Mouse (Mus musculus): ENCODE measurements at regions not wholly inside any gene's neighbourhood (a gene's known extent, or its start where the extent isn't known, plus 50 kb on each side); places are given as distances from the start of the nearest gene placed in this dataset.
"Not testable (repeated sequence)": the region's sequence is repeated elsewhere in the genome, so short reads cannot be mapped to it uniquely, and the experiment has no call there.

DNA sequence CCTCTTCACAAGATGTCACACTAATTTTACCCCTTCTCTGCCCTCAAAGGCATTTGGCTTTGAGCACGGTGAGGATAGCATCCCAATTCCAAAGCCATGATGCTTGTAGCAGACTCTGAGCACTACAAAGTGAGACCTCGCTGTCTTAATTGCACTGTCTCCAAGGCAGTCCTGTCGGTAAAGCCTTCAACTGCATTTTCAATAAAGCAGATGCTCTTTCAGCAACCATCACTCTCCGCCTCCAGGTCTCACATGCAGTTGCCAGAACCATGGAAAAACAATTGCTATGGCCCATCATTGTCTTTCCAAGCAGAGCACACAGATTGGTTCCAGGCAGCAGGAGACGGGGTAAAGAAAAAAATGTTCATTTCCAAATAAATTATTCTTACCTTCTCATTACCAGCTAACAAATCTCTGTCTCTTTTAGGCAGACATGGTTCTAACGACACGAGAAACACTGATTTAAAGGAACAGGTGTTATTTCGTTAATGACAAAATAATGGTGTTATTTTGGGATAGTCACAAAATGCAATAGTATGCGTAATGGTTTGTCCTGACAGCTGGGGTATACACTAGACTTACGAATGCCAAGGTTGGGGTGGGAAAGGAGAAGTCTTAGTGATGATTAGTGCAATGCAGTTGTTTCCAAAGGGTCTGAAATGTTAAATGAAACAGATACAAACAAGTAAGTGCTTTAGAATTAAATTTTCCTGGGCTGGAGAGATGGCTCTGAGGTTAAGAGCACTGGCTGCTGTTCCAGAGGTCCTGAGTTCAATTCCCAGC lies 175.2 kb downstream of the Enc1 start:
- no peak for DNase-seq

DNA sequence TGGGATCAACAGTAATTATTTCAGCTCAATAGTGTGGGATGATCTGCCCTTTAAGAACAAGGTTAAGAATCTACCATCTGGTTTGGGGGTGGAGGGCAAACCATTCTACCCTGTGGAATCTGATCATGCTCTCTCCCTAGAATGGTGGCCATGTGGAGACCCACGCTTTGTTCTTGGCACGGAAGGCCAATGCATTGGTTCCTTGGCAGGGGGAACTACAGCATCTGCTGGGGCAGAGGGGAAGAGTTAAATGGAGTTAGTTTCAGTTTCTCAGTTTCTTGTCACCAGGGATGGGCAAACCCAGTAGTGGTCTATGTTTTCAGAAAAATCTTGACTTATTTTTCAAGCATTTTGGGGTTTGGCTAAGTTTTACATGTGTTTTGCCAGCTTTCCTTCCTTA lies 174.5 kb downstream of the Enc1 start:
- no peak for DNase-seq

DNA sequence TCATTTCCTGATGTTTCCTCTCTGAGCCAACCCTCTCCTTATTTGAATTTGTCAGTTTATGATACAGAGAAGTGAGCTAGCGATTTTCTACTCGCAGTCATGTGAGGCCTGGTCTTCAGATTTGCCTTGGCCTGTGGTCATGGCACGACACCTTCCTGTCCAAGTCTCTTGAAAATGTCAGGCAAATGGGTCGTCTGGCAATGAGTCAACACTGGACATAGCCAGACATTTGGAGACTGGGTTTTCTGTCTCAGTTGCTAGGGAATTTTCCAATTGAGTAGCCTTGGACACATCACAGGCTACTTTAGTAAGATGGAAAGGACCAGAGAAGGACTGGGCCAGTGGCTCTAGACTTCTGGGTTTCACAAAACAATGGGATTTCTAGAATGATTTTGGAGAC lies 171.2 kb downstream of the Enc1 start:
- DNase-seq, result no peak

DNA sequence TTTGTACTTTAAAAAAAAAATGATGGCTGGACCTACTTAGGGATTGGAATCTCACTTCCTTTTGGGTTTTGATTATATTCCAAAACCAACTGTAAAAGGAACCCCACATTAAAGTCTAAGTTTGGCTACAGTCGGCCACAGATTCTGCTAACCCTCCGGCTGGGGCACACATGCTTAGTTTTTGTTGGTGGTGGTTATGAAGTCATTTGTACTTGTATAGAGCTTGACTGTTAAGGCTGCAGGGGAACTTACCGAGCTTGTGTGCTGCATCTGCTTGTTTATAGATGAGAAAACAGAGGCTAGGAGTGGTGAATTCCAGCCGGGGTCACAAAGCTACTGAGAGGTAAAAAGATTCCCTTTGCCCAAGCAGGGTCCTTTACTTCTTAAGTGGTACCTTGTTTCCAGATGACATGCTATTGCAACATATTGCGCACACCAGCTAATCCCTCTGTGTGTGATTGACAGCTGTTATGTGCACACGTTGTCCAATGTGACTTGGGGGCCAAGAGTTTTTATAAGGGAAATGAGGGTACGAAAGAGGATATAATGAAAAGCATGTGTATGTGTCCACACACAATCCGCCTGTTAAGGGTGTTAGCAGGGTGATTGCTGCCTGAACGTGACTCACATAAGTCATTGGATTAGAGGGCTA lies 169.8 kb downstream of the Enc1 start:
- DNase-seq, result no peak

DNA sequence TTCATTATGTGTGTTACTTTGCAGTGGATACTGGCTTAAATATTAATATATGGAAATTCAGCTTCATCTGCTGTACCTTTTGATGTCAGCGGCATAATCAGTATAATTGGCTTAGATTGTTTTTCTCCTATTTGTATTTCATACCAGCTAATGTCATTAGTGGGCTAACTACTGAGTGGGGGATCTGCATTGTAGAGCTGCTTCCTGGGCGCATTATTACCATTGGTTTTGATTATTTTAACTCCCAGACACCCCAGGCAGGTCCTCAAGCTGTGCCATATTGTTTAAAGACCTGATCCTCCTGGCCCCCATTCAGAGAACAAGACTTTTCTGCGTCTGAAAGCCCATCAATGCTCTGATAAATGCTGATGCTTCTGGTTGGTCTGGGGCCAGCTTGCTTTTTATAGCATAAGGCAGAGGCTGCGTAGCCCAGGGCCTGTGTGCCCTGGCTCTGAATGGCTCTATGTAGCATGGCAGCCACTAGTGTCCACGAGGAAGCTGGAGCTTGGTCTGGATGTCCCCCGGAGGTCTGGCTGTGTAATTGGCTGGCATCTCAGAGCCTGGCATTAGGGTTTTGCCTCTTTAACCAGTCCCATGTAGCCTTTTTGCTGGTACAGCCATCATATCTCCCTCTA lies 169.1 kb downstream of the Enc1 start:
- DNase-seq, result no peak

DNA sequence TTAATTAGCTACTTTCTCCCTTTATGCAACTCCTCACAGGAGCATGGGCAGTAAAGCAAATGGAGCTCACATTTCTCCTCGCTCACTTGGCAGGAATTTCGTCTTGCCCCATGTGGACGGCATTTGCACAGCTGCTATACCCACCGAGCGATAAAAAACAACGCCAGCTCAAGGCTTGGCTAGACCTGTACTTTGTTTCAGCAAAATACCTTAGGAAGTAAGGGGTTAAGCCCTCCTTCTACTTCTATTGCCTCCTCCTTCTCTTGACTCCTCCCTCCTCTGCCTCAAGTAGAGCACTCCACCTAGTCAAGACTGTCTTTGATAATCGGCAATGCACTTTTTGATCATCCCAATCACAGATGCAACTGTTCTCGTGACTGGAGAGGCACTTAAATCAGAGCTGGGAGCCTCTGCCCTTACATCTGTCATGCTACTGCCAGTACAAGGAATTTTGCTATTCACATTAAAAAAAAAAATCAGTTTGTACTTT lies 168.4 kb downstream of the Enc1 start:
- no peak for DNase-seq

DNA sequence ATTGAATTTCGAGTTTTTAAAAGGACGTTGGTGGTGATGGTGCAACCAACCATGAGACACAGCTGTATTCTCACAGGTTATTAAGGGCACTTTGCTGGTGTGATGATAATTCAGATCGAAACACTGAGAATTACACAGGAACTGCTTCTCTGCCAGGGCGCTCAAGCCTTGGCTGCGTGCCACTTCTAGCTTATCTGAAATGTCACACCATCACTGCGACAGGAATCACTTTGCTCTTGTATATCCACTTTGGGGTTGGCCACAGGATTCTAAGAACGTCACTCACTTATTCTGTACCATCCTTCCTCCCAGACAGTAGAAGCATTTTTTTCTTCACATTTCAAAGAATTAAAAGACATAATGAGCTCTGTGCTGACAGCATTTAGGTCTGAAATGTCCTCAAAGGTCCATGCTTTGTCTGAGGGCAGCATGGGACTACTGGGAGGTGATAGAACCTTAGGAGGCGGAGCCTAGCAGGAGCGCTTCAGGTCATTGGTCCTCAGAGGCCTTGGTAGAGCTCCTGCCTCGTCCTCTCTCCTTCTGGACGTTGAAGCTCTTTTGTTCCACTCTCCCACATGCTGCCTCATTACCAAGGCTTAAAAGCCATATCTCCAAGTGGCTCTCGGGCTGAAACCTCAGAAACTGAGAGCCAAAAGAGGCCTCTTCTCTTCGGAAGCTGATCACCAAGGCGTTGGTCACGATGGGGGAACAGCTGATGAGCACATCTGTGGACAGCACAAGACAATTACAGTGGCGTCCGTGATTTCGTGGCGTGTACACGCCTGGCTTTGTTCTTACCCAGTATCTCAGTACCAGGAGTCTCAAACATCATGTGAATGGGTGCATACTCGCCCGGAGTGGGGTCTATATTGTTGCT lies 167.7 kb downstream of the Enc1 start:
- DNase-seq, result peak; percentile 8

DNA sequence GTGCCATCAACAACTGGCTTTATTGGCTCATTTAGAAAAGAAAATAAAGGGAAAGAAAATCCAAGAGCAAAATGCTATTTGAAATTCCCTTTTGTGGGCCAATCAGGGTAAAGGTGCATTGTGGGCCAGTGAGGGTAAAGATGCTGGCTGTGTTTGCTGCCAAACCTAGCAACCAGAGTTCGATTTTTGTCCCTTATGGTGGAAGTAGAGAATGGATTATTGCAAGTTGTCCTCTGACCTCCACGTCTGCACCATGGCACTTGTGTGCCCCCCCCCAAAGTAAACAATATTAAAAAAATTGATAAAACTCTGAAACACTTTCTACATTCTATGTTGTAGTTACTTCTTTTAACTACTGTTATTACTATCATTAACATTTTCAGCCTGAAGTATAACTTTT lies 166.9 kb downstream of the Enc1 start:
- DNase-seq, result no peak

DNA sequence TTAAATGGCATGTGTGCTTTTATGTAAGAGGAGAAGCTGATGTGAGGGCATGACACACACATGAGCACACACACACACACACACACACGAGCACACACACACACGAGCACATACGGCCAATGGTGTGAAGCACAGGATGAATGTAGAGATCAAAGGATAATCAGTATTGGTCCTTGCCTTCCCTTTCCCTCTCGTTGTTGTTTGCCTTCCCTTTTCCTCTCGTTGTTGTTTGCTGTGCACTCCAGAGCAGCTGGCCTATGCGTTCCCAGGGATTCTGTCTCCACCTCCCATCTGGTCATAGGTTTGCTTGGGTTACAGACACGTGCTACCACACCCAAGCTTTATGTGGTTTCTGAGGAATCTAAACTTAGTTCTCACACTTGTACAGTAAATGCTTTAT lies 165.8 kb downstream of the Enc1 start:
- no peak for DNase-seq

DNA sequence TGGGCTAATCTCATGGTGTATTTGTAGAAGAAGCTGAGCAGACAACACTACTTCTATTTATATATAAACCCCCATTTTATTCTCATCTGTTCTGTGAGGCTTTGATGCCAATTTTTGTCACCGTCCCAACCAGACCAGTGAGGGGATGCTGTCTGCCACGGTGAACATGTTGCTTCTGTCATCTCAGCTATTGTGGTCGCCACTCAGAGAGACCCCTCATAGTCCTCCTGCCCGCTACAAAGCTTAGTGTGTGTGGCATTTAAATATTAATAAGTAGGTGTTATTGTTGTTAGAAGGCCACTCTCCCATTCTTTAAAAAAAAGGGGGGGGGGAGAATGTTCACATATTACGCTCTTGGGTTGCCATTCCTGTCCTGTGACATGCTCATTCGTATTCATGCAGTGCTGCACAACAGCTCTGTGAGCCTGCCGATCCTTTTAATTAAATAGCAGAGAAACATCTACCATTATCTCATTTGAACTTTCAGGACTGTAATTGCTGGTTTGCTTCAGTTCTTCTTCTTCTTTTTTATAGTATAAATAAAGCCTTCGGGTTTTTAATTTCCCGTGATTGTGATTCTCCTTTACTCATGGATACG lies 161.4 kb downstream of the Enc1 start:
- no peak for DNase-seq

DNA sequence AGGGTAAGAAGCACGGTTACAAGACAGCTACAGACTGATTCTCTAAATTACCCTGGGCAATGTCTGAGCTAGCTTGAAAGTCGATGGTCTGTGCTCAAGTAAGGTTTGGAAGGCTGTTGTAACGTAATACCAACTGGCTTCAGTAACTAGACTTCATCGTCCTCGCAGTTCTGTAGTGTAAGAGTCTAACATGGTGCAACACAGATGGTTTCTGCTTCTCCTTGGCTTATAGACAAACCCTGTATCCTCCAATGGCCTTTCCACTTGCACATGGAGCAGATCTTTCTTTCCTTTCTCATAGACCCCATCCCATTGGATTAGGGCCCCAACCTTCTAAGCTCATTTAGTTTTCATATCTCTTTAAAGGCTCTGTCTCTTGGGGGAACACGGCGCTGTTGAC lies 160.7 kb downstream of the Enc1 start:
- no peak for DNase-seq

DNA sequence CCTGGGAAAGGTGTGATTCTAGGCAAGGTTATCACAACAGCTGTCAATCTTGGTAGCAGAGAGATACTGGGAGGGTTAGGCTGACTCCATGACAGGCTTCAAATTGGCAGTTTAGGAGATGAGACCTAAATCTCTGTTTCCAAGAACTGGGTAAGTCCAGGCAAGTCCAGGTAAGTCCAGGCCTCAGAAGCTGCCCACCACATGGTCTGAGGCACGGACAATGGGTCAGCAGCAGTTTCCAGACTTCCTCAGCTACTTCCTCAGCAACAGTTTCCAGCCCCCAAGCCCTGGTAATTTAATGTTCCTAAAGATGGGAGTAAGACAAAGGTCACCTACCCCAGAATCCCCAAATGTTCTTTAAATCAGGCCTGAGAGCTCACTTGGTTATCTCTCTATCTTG lies 157.1 kb downstream of the Enc1 start:
- no peak for DNase-seq

DNA sequence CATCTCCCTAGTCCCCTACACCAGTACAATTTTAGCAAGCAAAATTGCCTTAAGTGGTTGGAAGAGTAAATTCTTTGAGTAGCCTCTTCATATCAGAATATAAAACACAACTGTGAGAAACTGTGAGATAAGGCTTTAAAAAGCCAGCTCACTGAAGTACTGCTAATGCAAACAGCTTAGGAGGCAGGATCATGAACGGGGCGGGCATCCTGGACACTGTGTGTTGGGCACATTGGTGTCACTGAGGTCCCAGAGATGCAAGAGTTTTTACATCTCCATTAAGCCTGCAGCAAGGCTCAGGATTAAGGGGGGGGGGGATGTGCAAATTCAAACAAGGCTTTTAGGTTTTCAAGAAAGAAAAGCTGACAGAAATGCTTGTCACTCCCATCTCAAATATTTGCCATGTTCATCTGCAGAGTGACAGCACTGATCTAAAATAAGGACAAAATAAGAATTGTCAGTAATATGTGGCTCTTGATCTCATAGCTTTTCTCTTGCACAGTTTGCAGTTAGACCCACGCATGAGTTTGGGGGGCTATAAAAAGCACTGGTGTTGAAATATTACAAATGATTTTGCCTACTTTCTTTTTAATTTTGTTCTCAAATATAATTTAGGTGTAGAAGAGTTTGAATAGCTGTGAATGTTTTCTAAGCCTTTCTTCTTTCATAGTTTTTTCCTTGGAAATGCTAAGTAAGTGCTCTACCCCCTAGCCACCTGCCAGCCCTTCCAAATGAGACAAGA lies 156.2 kb downstream of the Enc1 start:
- DNase-seq, result no peak

DNA sequence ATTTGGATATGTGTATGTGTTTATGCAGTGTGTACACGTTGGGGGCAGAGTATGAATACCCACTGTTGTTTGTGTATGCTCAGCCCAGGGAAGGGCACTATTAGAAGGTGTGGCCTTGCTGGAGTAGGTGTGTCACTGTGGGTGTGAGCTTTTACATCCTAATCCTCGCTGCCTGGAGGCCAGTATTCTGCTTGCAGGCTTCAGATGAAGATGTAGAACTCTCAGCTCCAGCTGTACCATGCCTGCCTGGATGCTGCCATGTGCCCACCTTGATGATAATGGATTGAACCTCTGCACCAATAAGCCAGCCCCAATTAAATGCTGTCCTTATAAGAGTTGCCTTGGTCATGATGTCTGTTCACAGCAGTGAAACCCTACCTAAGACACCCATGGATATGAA lies 155.4 kb downstream of the Enc1 start:
- not testable (repeated sequence) for DNase-seq

DNA sequence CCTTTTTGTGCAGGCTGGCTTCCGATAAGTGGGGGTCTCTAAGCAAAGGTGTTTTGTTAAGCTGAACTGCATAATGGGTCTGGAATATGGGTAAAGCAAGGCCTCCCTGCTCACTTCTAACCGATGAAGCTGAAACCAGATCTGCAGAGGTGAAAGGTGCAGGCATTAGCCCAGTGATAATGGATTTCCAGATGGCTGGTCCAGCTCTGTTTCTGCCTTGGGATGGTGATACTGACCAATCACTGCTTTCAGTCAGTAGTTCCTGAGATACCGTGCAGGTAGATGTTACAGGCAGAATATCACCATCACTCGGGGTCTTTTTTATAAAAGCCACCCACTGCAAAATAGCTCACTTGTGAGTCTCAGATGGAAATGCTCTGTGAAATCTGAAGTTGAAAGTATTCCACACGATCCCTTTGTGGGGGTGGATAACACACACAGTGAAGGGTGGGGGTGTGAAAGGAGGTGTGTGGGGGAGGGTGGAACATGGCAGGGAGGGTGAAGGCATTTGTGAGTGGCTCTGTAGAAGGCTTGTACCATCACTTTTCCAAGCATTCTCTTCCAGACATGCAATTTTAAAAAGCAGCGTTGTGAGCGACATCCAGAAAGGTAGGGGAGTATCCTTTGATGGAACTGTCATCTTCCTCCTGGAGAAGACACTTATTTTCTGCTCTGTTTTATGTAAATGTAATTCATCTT lies 154.0 kb downstream of the Enc1 start:
- DNase-seq, result no peak

DNA sequence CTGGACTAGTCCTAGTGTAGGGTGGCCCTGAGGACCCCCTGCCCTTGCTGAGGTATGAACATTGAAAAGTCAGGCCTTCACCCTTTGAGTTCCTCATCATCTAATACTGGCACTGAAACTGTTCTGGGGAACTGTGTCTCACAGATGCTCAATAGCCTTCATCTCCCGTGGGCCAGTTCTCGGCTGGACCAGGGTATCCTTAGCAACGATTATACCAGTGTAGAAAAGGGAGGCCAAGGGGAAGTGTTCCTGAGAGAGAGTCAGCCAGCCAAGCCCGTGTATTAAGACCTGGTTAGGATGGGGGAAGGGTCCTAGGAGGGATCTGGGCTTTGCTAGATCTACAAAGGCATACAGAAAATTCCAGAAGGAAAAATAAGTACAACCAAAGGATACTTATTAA lies 153.2 kb downstream of the Enc1 start:
- no peak for DNase-seq

DNA sequence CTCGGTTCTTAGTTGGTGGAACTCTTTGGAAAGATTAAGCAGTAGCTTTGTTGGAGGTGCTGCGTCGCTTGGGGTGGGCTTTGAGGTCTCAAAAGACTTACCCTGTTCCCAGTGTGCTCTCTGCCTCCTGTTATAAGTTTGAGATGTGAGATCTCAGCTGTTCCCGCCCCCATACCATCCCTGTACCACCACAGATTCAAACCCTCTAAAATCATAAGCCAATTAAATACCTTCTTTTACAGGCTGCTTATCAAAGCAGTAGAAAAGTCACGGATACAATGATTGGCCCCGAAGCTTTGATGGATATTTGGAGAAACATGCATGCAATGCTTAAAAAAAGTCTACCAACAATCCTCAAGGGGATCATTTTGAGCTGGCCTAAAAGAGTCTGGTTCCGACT lies 152.6 kb downstream of the Enc1 start:
- no peak for DNase-seq

DNA sequence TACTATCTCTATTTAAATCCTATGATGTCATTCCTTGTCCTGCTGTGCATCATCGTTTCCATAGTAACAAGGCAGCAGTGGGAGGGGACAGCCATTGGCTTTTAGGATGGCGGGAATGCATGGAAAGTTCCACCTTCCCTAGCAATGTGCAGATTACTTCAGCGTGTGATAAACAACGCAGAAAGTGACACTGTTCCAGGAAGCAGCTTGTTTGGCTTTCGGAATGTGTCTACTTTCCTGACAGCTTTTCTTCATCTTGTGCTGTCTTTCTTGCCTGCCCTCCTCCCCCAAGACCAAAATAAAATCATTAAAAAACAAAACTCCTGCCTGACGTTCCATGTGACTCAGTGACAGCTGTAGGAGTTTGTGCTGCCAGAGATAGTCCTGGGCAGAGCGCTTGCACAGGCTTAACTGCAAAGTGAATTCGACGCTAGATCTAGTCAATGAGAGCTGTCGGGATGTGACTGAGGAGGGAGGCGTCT lies 149.6 kb downstream of the Enc1 start:
- peak; percentile 34 for DNase-seq

DNA sequence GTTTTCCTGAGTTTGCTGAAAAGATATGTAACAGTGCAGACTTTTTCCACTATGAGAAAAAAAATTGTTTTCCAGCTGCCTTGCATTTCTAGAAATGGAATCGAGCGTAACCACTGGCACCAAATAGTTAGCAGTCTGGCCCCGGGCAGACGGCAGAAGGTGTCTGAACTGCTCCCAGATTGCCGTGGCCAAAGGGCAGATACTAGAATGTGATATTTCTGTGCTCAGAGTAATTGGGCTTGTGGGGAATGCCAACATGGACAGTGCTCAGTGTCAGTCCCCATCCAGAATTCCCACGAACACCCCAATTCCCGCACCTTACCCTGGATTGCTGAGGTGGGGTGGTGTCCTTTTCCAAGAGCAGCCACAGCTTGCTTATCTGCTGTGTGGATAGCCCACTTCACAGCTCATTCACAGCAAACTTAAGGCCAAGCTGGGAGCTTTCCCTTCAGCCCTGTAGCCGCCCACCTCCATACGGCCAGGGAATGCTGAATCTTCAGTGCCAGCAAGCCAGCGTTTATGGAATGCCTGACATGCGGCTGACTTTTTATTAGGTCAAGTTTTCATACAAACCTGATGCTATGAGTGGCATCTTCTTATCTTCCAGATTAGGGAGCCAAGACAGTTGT lies 148.1 kb downstream of the Enc1 start:
- no peak for DNase-seq

DNA sequence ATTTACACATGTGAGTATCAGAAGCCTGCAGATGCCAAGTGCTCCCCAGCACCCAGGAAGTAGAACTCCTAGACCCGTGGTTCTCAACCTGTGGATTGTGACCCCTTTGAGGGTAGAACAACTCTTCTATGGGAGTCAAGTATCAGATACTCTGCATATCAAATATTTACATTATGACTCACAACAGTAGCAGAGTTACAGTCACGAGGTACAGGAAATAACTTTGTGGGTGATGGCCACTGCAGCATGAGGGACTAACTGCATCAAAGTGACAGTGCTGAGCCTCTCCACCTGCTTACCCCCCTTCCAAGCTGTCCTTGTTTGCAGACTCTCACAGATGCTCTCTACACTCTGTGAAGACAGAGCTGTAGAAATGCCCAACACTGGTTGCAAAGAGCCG lies 145.6 kb downstream of the Enc1 start:
- no peak for DNase-seq

DNA sequence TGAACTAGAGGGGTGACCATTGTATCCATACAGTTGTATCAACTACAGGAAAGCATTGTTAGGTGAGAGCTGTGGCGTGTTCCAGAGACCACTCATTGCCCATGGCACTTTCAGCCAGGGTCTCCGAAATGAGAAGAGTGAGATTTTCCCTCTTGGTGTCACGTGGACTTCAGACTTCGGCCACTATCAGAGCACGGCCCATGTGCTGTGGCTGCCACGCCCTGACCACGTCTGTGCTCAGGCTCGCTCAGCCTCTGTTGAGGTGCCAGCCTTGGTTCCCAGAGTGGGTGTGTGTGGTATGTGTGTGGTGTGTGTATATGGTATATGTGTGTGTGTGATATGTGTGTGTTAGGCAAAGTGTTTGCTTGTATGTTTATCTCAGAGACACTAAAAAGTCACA lies 144.6 kb downstream of the Enc1 start:
- no peak for DNase-seq
